Mouse (Mus musculus) lung, adult 2 months (tissue): ENCODE data around the gene Ang2. TPM values are rescaled to one million over a fixed set of nuclear protein-coding genes. Genes with fewer than 3 reads are reported as not detected.
"Not testable (repeated sequence)": the region's sequence is repeated elsewhere in the genome, so short reads cannot be mapped to it uniquely, and the experiment has no call there.

Experiments used
- DNase-seq: peaks from one replicate; pipeline ENCODE4 v3.0.0; 2022
- H3K4me1 ChIP-seq: fragments of 200-500 bp; 2 replicates; pipeline ENCODE4 v1.6.1; 2011; ENCODE audit warnings: low read length; ENCODE audit not compliant: control insufficient read depth, insufficient read depth
- H3K4me3 ChIP-seq: fragments of 200-500 bp; replicated peaks from 2 replicates; pipeline ENCODE3; 2011; ENCODE audit warnings: low read depth, mild to moderate bottlenecking, control low read depth, low read length; ENCODE audit errors: extremely low read depth
- CTCF ChIP-seq: fragments of 200-500 bp; IDR thresholded peaks from 2 replicates; pipeline ENCODE4 v1.5.1; 2011; ENCODE audit warnings: mild to moderate bottlenecking, low read length, control low read depth; ENCODE audit not compliant: insufficient read depth
- POLR2A ChIP-seq: fragments of 200-500 bp; IDR thresholded peaks from 2 replicates; pipeline ENCODE4 v1.6.1; 2011; ENCODE audit warnings: low read depth, mild to moderate bottlenecking, control low read depth, low read length, borderline replicate concordance; ENCODE audit errors: extremely low read depth
- WGBS: fragments of 180-500 bp; shearing (Covaris S2); methylation state at CpG from one replicate; pipeline ENCODE4 v1.1.7; 2018; 5-methylcytosine and 5-hydroxymethylcytosine counted together
- polyA plus RNA-seq: library from polyadenylated mRNA; depleted of rRNA; stranded (reverse); fragments of >200 nt; gene quantifications from 2 replicates; pipeline ENCODE4 v1.2.3, GENCODE M21; 2012; rRNA removed

The Ang2 gene
- polyA plus RNA-seq: not detected in 2 replicates

DNA sequence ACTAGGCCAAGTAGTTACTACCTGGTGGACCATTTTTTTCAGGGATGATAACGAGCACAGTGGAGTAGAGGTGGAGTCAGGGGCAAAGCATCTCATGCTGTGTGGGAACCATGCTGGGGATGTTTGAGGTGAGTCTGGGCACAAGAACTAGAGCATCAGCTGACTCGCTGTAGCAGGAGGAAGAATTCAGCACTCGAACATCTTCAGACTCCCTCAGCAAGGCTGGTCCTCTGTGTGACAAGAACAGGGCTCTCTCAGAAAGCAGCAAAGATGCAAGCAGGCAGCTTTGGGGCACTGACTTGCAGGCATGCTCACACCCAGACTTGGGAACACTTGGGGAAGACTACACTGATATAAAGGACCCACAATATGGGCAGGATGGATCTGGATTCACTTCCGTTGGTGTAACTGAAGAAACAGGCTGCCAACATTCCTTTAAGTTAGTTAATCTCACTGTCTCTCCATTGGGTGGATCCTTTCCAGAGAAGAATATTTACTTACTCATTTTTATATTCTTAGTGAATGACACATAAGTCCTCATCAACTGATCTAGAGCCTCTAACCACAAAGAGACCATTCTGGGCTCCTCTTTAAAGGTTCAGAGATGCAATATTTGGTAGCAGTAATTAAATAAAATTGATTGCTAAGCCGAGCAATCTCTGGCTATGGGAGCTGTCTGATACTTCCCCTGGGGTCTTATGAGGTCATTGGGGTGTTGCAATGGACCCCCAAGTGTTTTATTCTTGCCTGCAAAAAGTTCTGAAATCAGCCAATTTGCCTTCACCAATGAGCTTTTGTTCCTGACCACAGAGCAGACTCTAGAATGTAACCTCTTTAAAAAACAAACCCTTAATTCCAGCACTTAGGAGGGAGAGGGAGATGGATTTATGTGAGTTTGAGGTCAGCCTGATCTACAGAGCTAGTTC, at the start of gene Ang2:
TSS of gene Ang2 (minus strand) at position 51 of the 926 bp plus-strand sequence.
- no peak for TF ChIP-seq CTCF
- no peak for TF ChIP-seq POLR2A
- WGBS: 76% methylated on average over 5 of the region's 5 CpGs
- no peak for DNase-seq
- no peak within 1 kb of the TSS for H3K4me3 ChIP-seq
- no peaks in the 10 kb centered on the region for H3K4me1 ChIP-seq

DNA sequence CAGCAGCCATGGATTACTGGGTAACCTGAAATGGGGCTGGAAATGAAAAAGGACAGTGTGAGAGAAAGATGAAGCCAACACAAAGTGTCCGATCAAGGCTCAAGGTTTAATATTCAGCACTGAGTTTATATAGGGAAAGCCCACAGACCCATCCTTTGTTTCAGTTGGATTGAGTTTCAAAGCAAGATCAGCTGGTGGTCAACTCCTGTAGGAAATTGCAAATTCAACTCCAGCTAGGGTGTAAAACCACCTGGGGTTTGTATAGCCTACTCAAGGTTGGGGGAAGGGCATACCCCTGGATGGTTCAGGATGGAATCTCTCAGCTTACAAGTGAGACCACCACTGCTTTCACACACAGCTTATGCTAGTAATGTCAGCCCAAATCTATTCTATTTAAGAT, 48.8 kb upstream of the Ang2 start:
- WGBS: 89% methylated on average over 1 of the region's 1 CpGs
- Histone ChIP-seq H3K4me3 (no peak overlapping the region), H3K4me1 (no peaks in the 10 kb centered on the region)
- no peak for DNase-seq
- TF ChIP-seq POLR2A (no peak), CTCF (no peak)

DNA sequence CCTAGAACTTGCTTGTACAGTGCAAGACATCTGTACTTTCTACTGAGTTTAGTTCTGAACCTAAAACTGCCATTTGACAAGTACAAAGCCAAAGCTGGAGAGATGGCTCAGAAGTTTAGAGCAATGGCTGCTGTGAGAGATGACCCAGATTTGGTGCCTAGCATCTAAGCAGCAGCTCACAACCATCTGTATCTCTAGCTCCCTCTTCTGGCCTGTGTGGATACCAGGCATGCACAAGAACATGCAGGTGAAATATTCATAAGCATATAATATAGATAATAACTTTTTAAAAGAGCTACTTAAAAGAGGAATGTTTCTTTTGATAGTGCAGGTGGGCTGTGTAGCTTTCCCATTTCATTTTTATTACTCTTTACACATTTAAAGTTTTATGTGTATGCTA, 42.0 kb upstream of the Ang2 start:
- TF ChIP-seq POLR2A: no peak
- peak; percentile 61 for TF ChIP-seq CTCF
- no peak for DNase-seq
- Histone ChIP-seq H3K4me1 (no peaks in the 10 kb centered on the region; the same call in 1 of the 2 replicates), H3K4me3 (no peak overlapping the region)

DNA sequence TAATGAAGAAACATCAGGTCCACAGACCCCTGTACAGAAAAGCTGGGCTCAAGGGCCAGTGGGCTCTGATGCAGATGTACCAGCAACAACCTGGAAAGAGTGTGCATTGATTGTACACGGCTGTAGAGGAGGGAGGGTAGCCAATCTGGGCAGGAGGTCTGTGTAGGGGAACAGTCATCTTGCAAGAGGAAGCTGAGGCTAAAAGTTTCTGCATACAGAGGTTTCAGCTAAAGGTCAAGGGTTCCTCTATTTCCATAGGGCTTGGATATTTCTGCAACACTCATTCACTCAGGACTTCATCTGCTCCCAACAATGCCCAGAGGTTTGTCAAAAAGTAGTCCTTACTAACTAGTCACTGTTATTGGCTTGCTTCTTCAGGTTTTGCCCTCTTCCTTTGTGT, 38.5 kb upstream of the Ang2 start:
- not testable (repeated sequence) for DNase-seq, H3K4me1 ChIP-seq, H3K4me3 ChIP-seq
- 66% methylated on average over 1 of the region's 1 CpGs for WGBS

DNA sequence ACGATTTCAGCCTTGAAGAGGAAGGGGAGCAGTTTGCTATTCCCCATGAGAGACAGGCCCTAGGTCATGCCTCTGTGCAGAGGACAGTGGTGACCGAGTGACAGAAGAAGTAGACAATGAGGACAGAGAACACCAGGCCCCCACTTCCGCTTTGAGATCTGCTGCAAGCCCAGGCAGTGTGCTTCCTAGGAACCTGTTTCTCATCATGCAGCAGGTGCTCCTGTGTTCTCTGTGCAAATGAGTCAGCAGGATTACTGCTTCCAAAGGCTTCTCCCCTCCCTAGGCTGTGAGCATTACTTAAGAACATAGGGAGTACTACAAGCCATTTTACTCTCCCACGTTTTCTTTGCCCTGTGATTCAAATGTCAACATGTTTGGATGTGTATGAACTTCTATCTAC, 30.7 kb upstream of the Ang2 start:
- not testable (repeated sequence) for H3K4me3 ChIP-seq, DNase-seq, H3K4me1 ChIP-seq
- 54% methylated on average over 4 of the region's 4 CpGs for WGBS

DNA sequence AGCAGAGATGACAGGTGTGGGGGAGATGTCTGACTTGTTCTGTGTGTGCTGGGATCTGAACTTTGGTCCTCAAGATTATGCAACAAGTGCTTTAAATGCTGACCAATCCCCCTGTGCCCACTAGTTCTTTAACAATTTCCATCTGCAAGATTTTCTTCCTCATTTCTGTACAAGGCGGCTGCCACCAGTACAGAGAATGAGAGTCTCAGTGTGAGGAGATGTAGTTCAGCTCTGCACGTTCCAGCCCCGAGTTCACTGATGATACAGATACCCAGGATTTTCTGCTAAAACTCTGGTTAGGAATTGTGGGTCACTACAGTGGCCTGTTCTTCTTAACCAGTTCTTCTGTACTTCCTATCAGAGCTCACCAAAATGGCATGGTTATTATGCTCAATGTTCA, 21.1 kb upstream of the Ang2 start:
- WGBS: 88% methylated on average over 3 of the region's 3 CpGs
- not testable (repeated sequence) for H3K4me3 ChIP-seq, H3K4me1 ChIP-seq, DNase-seq

DNA sequence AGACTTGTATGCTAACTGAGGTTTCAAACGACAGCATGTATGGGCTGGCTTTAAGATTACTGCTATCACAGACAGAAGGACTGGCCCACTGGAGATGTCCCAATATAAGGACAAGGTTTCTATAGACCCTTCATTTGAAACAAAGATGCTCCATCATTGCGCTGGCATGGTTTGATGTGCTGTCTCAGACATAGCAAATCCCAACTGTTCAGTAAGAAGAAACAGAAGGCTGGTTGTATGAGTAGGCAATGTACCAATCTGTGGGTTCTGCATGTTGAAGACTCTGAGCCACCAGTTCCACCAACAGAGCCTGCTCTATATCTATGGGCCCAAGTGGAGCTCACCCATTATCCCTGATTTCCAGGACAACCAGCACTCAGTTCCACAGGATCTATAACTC, 4.2 kb upstream of the Ang2 start, which contains the start of gene Ear14:
TSS of gene Ear14 (plus strand) at position 277 of the 400 bp plus-strand sequence.
- Histone ChIP-seq H3K4me3 (no peak within 1 kb of the TSS), H3K4me1 (no peaks in the 10 kb centered on the region)
- DNase-seq: no peak
- no peak for TF ChIP-seq CTCF
- TF ChIP-seq POLR2A: no peak
- WGBS: 92% methylated on average over 2 of the region's 2 CpGs

DNA sequence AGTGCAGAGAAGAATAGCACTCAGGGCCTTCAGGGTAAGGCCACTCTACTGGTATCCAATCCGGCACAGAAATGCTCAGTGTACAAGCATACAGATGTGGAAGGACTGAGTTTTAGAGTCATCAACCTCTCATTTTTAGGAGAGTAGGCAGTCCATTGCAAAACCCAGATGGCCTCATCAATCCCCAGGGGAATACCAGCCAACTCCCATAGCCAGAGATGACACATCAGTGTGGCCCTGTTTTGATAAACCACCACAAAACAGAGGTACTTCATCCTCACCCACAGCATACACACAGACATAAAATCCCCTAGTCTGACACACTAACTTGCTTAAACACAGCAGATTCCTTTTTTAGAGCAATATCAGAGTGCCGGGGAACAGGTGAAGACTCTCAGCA, 1.5 kb upstream of the Ang2 start:
- no peak for DNase-seq
- WGBS: 92% methylated on average over 2 of the region's 2 CpGs
- TF ChIP-seq POLR2A: no peak
- TF ChIP-seq CTCF: no peak
- Histone ChIP-seq H3K4me3 (no peak overlapping the region), H3K4me1 (no peaks in the 10 kb centered on the region)

DNA sequence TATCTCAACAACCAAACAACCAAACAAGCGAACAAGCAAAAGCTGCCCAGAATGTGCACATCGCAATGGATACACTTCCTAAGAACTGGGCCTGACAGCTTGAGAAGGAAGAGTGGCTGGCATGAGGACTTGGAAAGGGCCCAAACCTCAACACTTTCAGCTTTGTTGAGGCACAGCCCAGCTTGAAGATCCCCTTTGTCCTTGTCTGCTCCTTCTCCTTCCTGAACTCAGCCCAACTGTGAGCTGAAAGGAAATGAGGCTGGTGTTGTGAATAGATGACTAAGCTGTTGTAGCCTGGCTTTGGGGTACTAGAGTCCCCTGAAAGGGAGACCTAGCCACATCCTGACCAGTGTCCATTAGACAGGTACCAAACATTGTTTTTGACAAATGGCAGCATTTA, 1.1 kb upstream of the Ang2 start:
- H3K4me1 ChIP-seq: no peaks in the 10 kb centered on the region
- no peak overlapping the region for H3K4me3 ChIP-seq
- DNase-seq: no peak
- no peak for TF ChIP-seq POLR2A
- TF ChIP-seq CTCF: no peak
- WGBS: 56% methylated on average over 2 of the region's 2 CpGs

DNA sequence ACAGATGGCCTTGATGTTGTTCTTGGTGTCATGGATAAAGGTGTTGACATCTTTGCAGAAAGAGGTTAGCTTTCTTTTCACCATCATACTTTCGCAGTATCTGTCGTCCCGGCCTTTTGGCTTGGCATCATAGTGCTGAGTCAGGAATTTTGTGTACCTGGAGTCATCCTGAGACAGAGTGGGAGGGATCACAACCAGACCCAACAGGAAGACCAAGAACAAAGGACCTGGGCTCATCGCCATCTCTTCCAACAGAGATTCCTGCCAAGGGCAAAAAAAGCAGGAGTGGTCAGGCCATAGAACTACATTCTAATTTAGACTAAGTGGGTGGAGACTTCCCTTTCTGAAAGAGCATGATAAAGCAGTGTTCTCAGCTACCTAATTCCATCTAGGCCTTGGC, 3.3 kb downstream of the Ang2 start:
- TF ChIP-seq POLR2A (no peak), CTCF (no peak)
- WGBS: 51% methylated on average over 4 of the region's 4 CpGs
- no peaks in the 10 kb centered on the region for H3K4me1 ChIP-seq
- no peak overlapping the region for H3K4me3 ChIP-seq
- no peak for DNase-seq

DNA sequence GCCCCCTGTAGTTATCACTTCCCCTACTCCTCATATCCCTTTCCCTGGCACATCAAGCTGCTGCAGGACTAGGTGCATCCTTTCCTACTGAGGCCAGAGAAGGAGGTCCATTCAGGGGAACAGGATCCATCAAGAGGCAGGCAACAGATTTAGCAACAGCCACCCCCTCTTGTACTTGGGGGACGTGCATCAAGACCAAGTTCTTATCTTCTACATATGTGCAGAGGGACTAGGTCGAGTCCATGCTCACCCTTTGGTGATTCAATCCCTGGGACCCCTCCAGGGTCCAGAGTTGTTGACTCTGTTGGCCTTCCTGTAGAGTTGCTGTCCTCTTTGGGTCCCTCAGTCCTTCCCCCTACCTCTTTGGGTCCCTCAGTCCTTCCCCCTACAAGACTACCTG, 17.9 kb downstream of the Ang2 start:
- DNase-seq, H3K4me3 ChIP-seq, H3K4me1 ChIP-seq: not testable (repeated sequence)
- WGBS: 82% methylated on average over 2 of the region's 2 CpGs
